In the genomic region with DNA sequence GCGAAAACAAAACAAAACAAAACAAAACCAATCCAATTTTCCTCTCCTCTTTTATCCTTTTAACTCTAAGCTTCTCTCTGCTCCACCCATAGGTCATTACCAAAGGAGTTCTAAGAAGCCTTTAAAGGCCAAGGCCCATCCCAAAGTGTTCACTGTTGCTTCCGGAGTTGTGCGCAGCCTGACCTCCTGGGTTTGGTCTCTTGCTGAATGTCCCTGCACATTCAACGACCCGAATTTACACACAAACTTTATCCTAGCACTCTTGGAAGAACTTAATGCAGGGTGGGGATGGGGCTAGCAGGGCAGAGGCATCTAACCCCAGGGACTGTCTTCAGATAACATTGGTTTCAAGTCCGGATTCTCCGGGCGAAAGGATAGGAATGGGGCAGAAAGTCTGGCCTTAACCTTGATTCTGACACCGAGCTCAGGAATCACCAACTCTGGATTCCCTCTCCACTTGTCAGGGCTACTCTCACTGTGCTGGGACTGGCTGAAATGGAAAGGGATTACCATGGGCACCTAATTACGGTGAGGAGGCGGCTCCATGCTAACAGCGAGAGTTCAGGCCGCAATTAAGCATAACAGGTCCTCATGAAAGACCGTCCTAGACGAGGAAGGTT, we compare ENCODE assay signal across 8 mouse cellular contexts. TPM values are rescaled to one million over a fixed set of nuclear protein-coding genes. Genes with fewer than 3 reads are reported as not detected.
DNase-seq lines count a peak whose midpoint lies in the region; ATAC-seq and TF ChIP-seq lines count a peak whose summit lies in the region.

No protein-coding gene starts in this region.

- H3K36me3 ChIP-seq in heart, adult 2 months (ENCODE audit: control insufficient read depth, insufficient read depth, low read length), result no peaks in the 10 kb centered on the region; the same call in 1 of the 2 replicates
- H3K36me3 ChIP-seq in heart, embryonic 14.5 days (ENCODE audit: control insufficient read depth, insufficient read depth, low read length), result peaks cover 29% of the 10 kb centered on the region
- H3K36me3 ChIP-seq in limb, embryonic 12.5 days, result peaks cover 25% of the 10 kb centered on the region

- H3K27ac ChIP-seq in heart, adult 2 months, result peak overlapping the region; percentile 85
- H3K27ac ChIP-seq in heart, embryonic 14.5 days (replicated peaks in 1 of 2; ENCODE audit: control insufficient read depth in 1 of 2, insufficient read depth in 1 of 2, low read depth in 2 of 2, low read length in 2 of 2), result peak overlapping the region; percentile 93 to 97
- peak overlapping the region; percentile 94 for H3K27ac ChIP-seq in limb, embryonic 12.5 days

- no peaks in the 10 kb centered on the region for H3K9me3 ChIP-seq in heart, embryonic 14.5 days (ENCODE audit: control insufficient read depth, low read length)
- H3K9me3 ChIP-seq in limb, embryonic 12.5 days, result no peaks in the 10 kb centered on the region

- H3K4me3 ChIP-seq in heart, adult 2 months, result peak overlapping the region; percentile 74
- H3K4me3 ChIP-seq in heart, embryonic 14.5 days (ENCODE audit: control insufficient read depth in 1 of 2, insufficient read depth in 1 of 2, low read depth in 1 of 2, low read length in 2 of 2), result peak overlapping the region; percentile 67 to 72
- peak overlapping the region; percentile 80 for H3K4me3 ChIP-seq in limb, embryonic 12.5 days (replicated peaks)

- H3K9ac ChIP-seq in heart, adult 2 months (ENCODE audit: low read depth, low read length), result peak overlapping the region; percentile 70
- H3K9ac ChIP-seq in heart, embryonic 14.5 days (ENCODE audit: low read length), result peak overlapping the region; percentile 80
- H3K9ac ChIP-seq in limb, embryonic 12.5 days (replicated peaks), result peak overlapping the region; percentile 69

- H3K79me2 ChIP-seq in heart, adult 2 months (replicated peaks; ENCODE audit: control insufficient read depth, insufficient read depth, low read length), result peaks cover 4% of the 10 kb centered on the region; the same call in 1 of the 2 replicates

- 0 out of 2 replicates have a peak, but pooled peaks have one; percentile 0 for ATAC-seq in heart, embryonic 14.5 days (ENCODE audit: insufficient number of reproducible peaks, insufficient read depth, low FRiP score, low read depth)
- ATAC-seq in limb, embryonic 12.5 days (ENCODE audit: insufficient number of reproducible peaks, insufficient read depth, low FRiP score, low TSS enrichment, low read depth), result peak; percentile 2; the same call in 1 of the 2 replicates
- peak; percentile 1; the same call in 1 of the 2 replicates for ATAC-seq in monocyte, adult 5-6 weeks (replicated peaks; ENCODE audit: insufficient number of reproducible peaks, low FRiP score, low TSS enrichment, poor library complexity, severe bottlenecking)

- H3K27me3 ChIP-seq in heart, adult 2 months (ENCODE audit: control insufficient read depth, insufficient read depth, low read length), result no peaks in the 10 kb centered on the region
- H3K27me3 ChIP-seq in heart, embryonic 14.5 days (ENCODE audit: control insufficient read depth, insufficient read depth, low read length), result no peaks in the 10 kb centered on the region
- H3K27me3 ChIP-seq in limb, embryonic 12.5 days, result no peaks in the 10 kb centered on the region

- 15% methylated on average over 15 of the region's 15 CpGs for WGBS in heart, adult 2 months
- WGBS in heart, embryonic 14.5 days, result 17% methylated on average over 15 of the region's 15 CpGs
- WGBS in limb, embryonic 12.5 days, result 26% methylated on average over 15 of the region's 15 CpGs

- no peak for TF ChIP-seq CTCF in heart, adult 2 months (IDR thresholded peaks at IDR 0.05)

- TF ChIP-seq POLR2A in heart, adult 2 months (IDR thresholded peaks at IDR 0.05; ENCODE audit: insufficient read depth, low read depth, low read length), result peak; percentile 57

- intact Hi-C loops in heart, adult 2 months (cut with DNase I), result loop anchor here (2.0 to 5.0 kb wide), 5 partner anchors 37 to 439 kb away; partner anchors contain the start of genes Cers4, Evi5l and Timm44
- intact Hi-C loops in heart, postnatal 10 days (cut with DNase I), result loop anchor here (2.0 kb wide), 1 partner anchor 15 kb away; the partner anchor contains the start of gene Snapc2
- intact Hi-C loops in left cerebral cortex, postnatal 36 days (cut with DNase I), result loop anchor here (1.0 to 5.0 kb wide), 5 partner anchors 15 to 89 kb away; partner anchors contain the start of genes Ccl25, Elavl1, Prr36 and Snapc2

- DNase-seq in heart, adult 2 months, result no peak
- DNase-seq in heart, postnatal 10 days, result no peak
- peak; percentile 51 for DNase-seq in adrenal gland, postnatal 25 days
- DNase-seq in left cerebral cortex, postnatal 36 days (ENCODE audit: low spot score in 2 of 2), result no peak
- no peak for DNase-seq in cerebellum, postnatal 10 days

- peaks cover 5% of the 10 kb centered on the region for H3K4me1 ChIP-seq in heart, adult 2 months (ENCODE audit: control insufficient read depth, insufficient read depth, low read length)
- H3K4me1 ChIP-seq in heart, embryonic 14.5 days (ENCODE audit: control insufficient read depth in 2 of 2, insufficient read depth in 2 of 2, low read length in 2 of 2), result peaks cover 14 to 17% of the 10 kb centered on the region in 2 experiments
- peaks cover 18% of the 10 kb centered on the region for H3K4me1 ChIP-seq in limb, embryonic 12.5 days (replicated peaks)

- TF ChIP-seq EP300 in heart, adult 2 months (IDR thresholded peaks at IDR 0.05; ENCODE audit: insufficient read depth, low read depth, low read length), result no peak

- peak overlapping the region; percentile 76 for H3K4me2 ChIP-seq in heart, embryonic 14.5 days (ENCODE audit: low read length)
- H3K4me2 ChIP-seq in limb, embryonic 12.5 days, result peak overlapping the region; percentile 77

RNA-seq across cellular contexts. Expression of gene Map2k7, which starts 0.6 kb away (rescaled TPM):
- total RNA-seq in heart, adult 2 months (2021), result 10 to 100 TPM; 63.8 to 65.9 TPM
- 27.8 and 53.1 TPM in 2 replicates for polyA plus RNA-seq in heart, adult 2 months (2012; rRNA removed)
- 10 to 100 TPM; 66.6 to 74.1 TPM for total RNA-seq in heart, postnatal 10 days (2021)
- 99.6 and 105 TPM in 2 replicates for total RNA-seq in adrenal gland, postnatal 25 days (2021)
- polyA plus RNA-seq in heart, embryonic 14.5 days (2014; fragmentation: Nextera tagmentation; extraction: Ambion mirVana), result 14.9 and 16.9 TPM in 2 replicates
- polyA plus RNA-seq in limb, embryonic 12.5 days (2016; fragmentation: Nextera tagmentation; extraction: Ambion mirVana), result 33.7 and 36.9 TPM in 2 replicates
- total RNA-seq in monocyte, adult 5-6 weeks (2017), result 42.6 to 60.0 TPM (median 43.3 TPM) in 3 replicates
- total RNA-seq in left cerebral cortex, postnatal 36 days (2021), result 10 to 100 TPM; 96.5 to 97.2 TPM

RNA-seq across cellular contexts. Expression of gene Gm49320, which starts 0.7 kb away (rescaled TPM):
- total RNA-seq in heart, adult 2 months (2021), result under 1 TPM in 1 of 2 experiments, not detected in 1; 0.45 TPM
- polyA plus RNA-seq in heart, adult 2 months (2012; rRNA removed), result 0.64 and 2.6 TPM in 2 replicates
- total RNA-seq in heart, postnatal 10 days (2021), result under 1 TPM in 1 of 2 experiments, not detected in 1; 0.57 TPM
- total RNA-seq in adrenal gland, postnatal 25 days (2021), result 1.1 and 3.0 TPM in 2 replicates
- 0.22 and 0.53 TPM in 2 replicates for polyA plus RNA-seq in heart, embryonic 14.5 days (2014; fragmentation: Nextera tagmentation; extraction: Ambion mirVana)
- polyA plus RNA-seq in limb, embryonic 12.5 days (2016; fragmentation: Nextera tagmentation; extraction: Ambion mirVana), result 1.0 and 1.1 TPM in 2 replicates
- not detected in 3 replicates for total RNA-seq in monocyte, adult 5-6 weeks (2017)
- total RNA-seq in left cerebral cortex, postnatal 36 days (2021), result 1 to 10 TPM in 1 of 2 experiments, not detected in 1; 1.4 TPM

RNA-seq across cellular contexts. Expression of gene Tgfbr3l, which starts 10.1 kb away (rescaled TPM):
- 1 to 10 TPM; 2.7 to 3.8 TPM for total RNA-seq in heart, adult 2 months (2021)
- polyA plus RNA-seq in heart, adult 2 months (2012; rRNA removed), result 10.0 and 12.1 TPM in 2 replicates
- 1 to 10 TPM; 4.5 to 6.7 TPM for total RNA-seq in heart, postnatal 10 days (2021)
- total RNA-seq in adrenal gland, postnatal 25 days (2021), result 15.8 and 22.6 TPM in 2 replicates
- 2.5 and 2.6 TPM in 2 replicates for polyA plus RNA-seq in heart, embryonic 14.5 days (2014; fragmentation: Nextera tagmentation; extraction: Ambion mirVana)
- polyA plus RNA-seq in limb, embryonic 12.5 days (2016; fragmentation: Nextera tagmentation; extraction: Ambion mirVana), result 5.5 and 6.5 TPM in 2 replicates
- 0.95 to 1.8 TPM (median 0.97 TPM) in 3 replicates for total RNA-seq in monocyte, adult 5-6 weeks (2017)
- 10 to 100 TPM in 1 of 2 experiments, 1 to 10 TPM in 1; 6.4 to 14.1 TPM for total RNA-seq in left cerebral cortex, postnatal 36 days (2021)

RNA-seq across cellular contexts. Expression of gene Lrrc8e, which starts 11.3 kb away (rescaled TPM):
- under 1 TPM; 0.37 to 0.52 TPM for total RNA-seq in heart, adult 2 months (2021)
- polyA plus RNA-seq in heart, adult 2 months (2012; rRNA removed), result 0.09 and 0.29 TPM in 2 replicates
- under 1 TPM; 0.12 to 0.42 TPM for total RNA-seq in heart, postnatal 10 days (2021)
- total RNA-seq in adrenal gland, postnatal 25 days (2021), result 18.0 and 18.6 TPM in 2 replicates
- polyA plus RNA-seq in heart, embryonic 14.5 days (2014; fragmentation: Nextera tagmentation; extraction: Ambion mirVana), result not detected in 2 replicates
- polyA plus RNA-seq in limb, embryonic 12.5 days (2016; fragmentation: Nextera tagmentation; extraction: Ambion mirVana), result 0.24 and 0.39 TPM in 2 replicates
- 0.11 to 0.19 TPM in 2 of 3 replicates, not detected in the other for total RNA-seq in monocyte, adult 5-6 weeks (2017)
- not detected for total RNA-seq in left cerebral cortex, postnatal 36 days (2021)

RNA-seq across cellular contexts. Expression of gene Snapc2, which starts 15.0 kb away (rescaled TPM):
- 10 to 100 TPM; 14.7 to 16.2 TPM for total RNA-seq in heart, adult 2 months (2021)
- 18.5 and 38.1 TPM in 2 replicates for polyA plus RNA-seq in heart, adult 2 months (2012; rRNA removed)
- 10 to 100 TPM; 16.6 to 20.5 TPM for total RNA-seq in heart, postnatal 10 days (2021)
- 30.7 and 31.8 TPM in 2 replicates for total RNA-seq in adrenal gland, postnatal 25 days (2021)
- 39.8 and 46.2 TPM in 2 replicates for polyA plus RNA-seq in heart, embryonic 14.5 days (2014; fragmentation: Nextera tagmentation; extraction: Ambion mirVana)
- polyA plus RNA-seq in limb, embryonic 12.5 days (2016; fragmentation: Nextera tagmentation; extraction: Ambion mirVana), result 61.6 and 70.8 TPM in 2 replicates
- total RNA-seq in monocyte, adult 5-6 weeks (2017), result 4.6 to 7.5 TPM (median 6.2 TPM) in 3 replicates
- total RNA-seq in left cerebral cortex, postnatal 36 days (2021), result 10 to 100 TPM; 28.5 to 36.5 TPM
